Mouse (Mus musculus): ENCODE data around the gene Trim25.

The Trim25 gene

GRCm38 (mm10) chr11:89065297-89065696, 66.1 kb downstream of the Trim25 start:
- DNase-seq (ENCODE audit: low read depth): peak; percentile 25

- no peak for DNase-seq (ENCODE audit: low read depth)
Observed at GRCm38 (mm10) chr11:89066126-89066525, 67.0 kb downstream of the Trim25 start.

GRCm38 (mm10) chr11:89066750-89067149, 67.6 kb downstream of the Trim25 start, which contains the start of gene Dgke:
TSS of gene Dgke (minus strand) at chr11:89066850.
- no peak for DNase-seq (ENCODE audit: low read depth)

GRCm38 (mm10) chr11:89067301-89067822, 68.2 kb downstream of the Trim25 start:
- no peak for DNase-seq (ENCODE audit: low read depth)

- DNase-seq (ENCODE audit: low read depth): no peak
Observed at GRCm38 (mm10) chr11:89067871-89068490, 68.8 kb downstream of the Trim25 start.

GRCm38 (mm10) chr11:89068649-89069048, 69.5 kb downstream of the Trim25 start:
- DNase-seq (ENCODE audit: low read depth): no peak

- peak; percentile 81 for DNase-seq (ENCODE audit: low read depth)
Observed at GRCm38 (mm10) chr11:89069303-89069702, 70.1 kb downstream of the Trim25 start.
